Mouse (Mus musculus): ENCODE results near the gene Zdhhc23.

Gene Zdhhc23

GRCm38 (mm10) chr16:43979328-43980109 lies at the start of gene Zdhhc23:
Gene Zdhhc23 (minus strand): TSS chr16:43979791.
- DNase-seq (ENCODE audit: low spot score): no peak

DNA sequence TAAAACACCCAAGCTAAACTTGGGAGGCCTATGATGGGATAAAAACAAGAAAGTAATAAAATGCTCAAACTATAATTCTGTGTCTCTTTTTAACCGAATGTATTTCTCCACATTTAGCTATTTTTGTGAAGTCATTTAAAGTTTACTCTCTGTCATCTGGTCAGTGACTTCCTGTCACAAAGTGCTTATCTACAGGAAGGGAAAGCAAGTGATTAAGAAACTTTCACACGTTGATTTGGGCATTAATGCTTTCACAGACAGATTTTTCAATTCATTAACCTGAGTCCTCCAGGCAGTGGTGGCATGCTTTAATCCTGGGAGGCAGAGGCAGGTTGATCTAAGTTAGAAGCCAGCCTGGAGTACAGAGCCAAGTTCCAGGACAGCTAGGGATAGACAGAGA lies 49.7 kb upstream of the Zdhhc23 start:
- no peak for DNase-seq (ENCODE audit: low spot score)

DNA sequence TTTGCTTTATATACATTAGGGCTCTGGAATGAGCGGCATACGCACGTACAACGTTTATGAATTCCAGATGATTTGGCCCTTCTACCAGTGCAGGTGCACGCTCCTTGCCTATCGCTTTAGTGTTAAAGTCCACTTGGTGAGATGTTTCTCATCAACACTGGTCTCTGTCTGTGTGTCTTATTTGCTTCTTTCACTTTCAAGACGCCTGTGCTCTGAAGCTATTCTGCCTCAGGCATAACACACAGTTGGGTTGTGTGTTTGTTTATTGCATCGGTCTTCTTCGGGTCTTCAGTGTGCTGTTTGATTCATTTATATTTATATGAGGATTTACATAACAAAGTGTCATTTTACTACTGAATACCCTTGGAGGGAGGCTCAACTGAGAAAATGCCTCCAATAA lies 47.2 kb upstream of the Zdhhc23 start:
- DNase-seq (ENCODE audit: low spot score): no peak

- no peak for DNase-seq (ENCODE audit: low spot score)
Measured at GRCm38 (mm10) chr16:44026210-44026609, 46.6 kb upstream of the Zdhhc23 start.

DNA sequence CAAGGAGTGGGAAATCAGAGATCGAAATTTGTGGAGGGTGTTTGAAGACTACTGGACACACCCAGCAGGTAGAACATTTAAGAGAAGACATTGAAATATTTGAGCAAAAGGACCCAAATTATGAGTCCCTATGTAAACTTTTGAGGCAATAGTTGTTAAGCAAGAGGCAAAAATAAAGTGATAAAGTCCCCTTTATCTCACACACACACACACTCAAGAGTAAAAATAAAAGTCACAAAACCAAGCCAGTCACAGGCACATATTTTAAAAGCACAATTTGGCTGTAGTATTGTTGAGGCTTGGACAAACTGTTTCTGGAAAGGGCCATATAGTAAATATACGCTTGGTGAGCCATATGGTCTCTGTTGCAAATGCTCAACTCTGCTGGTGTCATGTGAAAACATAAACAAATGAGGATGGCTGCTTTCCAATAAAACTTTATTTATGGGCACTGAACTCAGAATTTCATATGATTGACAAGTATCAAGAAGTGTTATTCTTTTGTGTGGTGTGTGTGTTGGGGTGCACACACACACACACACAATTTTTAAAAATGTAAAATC lies 39.5 kb upstream of the Zdhhc23 start:
- no peak for DNase-seq (ENCODE audit: low spot score)

DNA sequence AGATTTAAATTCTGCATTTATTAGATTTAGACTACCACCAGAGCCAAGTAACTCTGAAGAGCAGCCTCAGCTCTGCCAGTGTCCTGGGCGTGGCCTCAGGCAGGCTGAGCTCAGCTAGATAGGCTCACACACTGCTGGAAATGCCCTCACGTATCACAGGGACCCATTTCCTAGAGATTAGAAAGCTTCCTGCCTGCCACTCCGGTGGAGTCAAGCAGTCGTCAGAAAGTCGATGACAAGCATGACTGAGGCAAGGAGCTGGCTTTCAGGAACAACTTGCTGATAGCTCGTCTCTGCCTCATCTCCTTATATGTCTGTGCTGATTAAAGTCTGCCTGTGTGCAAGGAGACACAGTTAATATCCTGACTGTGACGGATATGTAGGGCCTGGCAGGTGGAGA lies 38.8 kb upstream of the Zdhhc23 start:
- DNase-seq (ENCODE audit: low spot score): no peak

GRCm38 (mm10) chr16:44017707-44018106 lies 38.1 kb upstream of the Zdhhc23 start:
- DNase-seq (ENCODE audit: low spot score): no peak

- no peak for DNase-seq (ENCODE audit: low spot score)
Measured at GRCm38 (mm10) chr16:44016164-44016563, 36.6 kb upstream of the Zdhhc23 start.

GRCm38 (mm10) chr16:44015416-44016158 lies 36.0 kb upstream of the Zdhhc23 start:
- DNase-seq (ENCODE audit: low spot score): no peak

DNA sequence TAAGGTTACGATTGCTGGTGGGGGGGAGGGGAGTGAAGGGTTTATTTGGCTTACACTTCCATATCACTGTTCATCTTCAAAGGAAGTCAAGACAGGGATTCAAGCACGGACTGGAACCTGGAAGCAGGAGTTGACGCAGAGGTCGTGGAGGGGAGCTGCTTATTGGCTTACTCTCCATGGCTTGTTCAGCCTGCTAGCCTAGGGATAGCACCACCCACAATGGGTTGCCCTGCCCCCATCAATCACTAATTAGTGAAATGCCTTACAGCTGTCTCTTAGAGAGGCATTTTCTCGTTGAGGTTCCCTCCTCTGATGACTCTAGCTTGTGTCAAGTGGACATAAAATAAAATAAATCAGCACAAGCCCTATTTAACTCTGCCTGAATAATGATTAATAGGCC lies 31.4 kb upstream of the Zdhhc23 start:
- DNase-seq (ENCODE audit: low spot score): no peak

- peak; percentile 31 for DNase-seq (ENCODE audit: low spot score)
Measured at GRCm38 (mm10) chr16:44002086-44002485, 22.5 kb upstream of the Zdhhc23 start.

DNA sequence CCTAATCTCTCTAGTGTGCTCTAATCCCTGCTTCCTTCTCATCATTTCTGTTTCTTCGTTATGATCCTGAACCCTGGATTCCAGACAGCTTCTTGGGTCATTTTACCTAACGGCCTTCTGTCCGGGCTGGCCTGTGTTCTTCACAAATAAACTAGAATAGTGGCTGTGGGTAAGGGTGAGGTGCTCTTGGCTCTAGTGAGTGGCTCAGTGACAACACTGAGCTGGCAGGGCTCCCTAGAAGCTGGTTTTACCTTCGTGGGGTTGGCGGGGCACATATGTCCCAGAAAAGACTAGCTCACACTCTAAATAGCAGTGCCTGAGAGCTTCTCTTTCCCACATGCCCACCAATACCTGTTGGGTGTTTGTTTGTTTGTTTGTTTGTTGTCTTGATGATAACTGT lies 19.9 kb upstream of the Zdhhc23 start:
- DNase-seq (ENCODE audit: low spot score): peak; percentile 9

DNA sequence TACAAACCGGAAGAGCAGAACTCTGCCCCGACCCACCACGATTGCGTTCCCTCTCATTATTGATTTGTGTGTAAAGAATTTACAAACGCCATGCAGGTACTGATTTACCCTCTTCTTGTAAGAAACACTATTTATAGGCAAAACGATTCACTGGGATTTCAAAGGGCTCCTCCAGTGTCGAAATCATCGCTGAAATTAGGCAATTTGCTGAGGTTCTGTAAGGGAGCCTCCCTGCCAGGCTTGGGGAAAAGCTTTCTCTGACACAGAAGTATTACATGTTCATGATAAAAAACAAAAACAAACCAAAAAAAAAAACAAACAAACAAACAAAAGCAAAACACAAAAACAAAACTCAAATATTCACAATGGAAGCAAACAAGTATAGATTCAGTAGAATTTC lies 19.5 kb upstream of the Zdhhc23 start:
- DNase-seq (ENCODE audit: low spot score): peak; percentile 76

GRCm38 (mm10) chr16:43994623-43995022 lies 15.0 kb upstream of the Zdhhc23 start:
- no peak for DNase-seq (ENCODE audit: low spot score)

GRCm38 (mm10) chr16:43986299-43986698 lies 6.7 kb upstream of the Zdhhc23 start:
- DNase-seq (ENCODE audit: low spot score): no peak

- DNase-seq (ENCODE audit: low spot score): no peak
Measured at GRCm38 (mm10) chr16:43980110-43980609, 569 bp upstream of the Zdhhc23 start.

DNA sequence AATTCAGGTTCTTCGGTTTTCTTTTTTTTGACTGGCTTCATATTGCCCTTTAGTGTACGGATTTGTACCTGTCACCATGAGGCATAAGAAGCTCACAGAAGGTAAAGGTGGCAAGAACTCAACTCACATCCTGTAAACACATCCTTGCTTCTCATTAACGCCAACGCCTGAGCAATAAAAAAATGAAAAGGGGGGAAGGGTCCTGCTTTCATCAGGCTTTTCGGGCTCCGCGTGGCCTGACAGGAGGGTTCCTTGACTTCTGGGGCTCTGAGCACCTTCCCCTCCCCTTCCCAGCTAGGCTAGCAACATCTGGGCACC lies 622 bp downstream of the Zdhhc23 start:
- no peak for DNase-seq (ENCODE audit: low spot score)

DNA sequence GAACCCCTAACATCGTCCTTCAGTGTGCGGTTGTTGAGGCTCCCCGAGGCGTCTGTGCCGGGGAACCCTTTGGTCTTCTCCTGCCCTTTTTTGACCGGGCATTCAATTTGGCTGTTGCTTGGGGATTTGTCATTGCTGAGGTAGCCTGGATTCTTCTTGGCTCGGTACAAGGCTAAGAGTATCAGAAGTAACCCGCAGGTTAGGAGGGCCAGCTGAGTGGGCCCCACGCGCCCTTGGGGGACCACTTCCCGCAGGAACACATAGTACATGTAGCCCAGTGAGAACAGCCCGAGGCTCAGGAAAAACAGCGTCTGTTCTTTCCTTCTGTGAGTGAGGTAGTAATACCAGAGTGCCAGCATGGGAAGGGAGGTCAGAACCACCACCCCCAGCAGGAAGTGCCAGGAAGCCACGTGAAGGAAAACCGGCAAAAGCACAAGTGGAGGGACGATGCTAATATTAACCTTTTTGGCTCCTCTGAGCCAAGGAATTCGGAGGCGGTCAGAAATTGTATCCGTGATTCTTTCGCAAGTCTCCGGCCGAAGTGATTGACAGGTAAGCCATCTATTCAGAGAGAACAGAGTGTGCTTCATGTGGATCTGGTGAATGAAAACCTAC lies 5.9 kb downstream of the Zdhhc23 start:
- DNase-seq (ENCODE audit: low spot score): no peak

GRCm38 (mm10) chr16:43973147-43973546 lies 6.4 kb downstream of the Zdhhc23 start:
- DNase-seq (ENCODE audit: low spot score): no peak

DNA sequence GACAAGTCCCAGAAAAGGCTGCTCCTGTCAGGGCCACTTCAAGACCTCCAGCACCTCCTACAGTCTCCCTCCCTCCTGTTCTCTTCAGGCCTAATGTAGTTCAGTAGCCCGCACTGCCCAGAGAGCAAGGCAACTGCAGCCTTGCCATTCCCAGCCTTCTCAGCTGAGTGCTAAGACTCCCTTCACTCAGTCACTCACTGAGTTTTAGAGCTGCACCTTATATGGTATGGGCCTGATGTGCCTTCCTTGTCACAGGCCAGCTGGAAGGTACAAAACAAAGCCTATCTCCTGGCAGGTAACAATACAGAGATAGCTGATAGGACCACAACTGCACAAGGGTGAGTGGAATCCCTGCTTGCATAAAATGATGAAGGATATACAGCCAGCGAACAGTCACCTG lies 7.2 kb downstream of the Zdhhc23 start:
- DNase-seq (ENCODE audit: low spot score): no peak

- DNase-seq (ENCODE audit: low spot score): no peak
Measured at GRCm38 (mm10) chr16:43971741-43972140, 7.8 kb downstream of the Zdhhc23 start.

DNA sequence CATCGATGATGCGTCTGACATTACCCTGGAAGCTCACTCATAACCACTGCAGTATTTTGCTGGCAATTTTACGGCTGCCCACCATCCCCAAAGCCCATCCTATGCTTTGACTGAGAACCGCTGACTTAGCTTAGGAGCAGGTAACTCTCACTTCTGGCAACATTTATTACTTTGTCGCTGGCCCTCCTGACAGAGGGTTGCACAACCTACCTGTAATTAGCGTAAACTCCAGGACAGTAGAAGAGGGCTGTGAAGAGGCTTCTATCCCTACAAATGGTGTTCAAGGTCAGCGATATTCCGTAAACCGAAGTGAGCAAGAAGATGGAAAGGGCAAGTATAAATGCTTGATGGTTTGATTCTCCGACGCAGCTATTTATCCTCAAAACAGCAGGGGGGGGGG lies 8.4 kb downstream of the Zdhhc23 start:
- DNase-seq (ENCODE audit: low spot score): no peak

GRCm38 (mm10) chr16:43970426-43970825 lies 9.2 kb downstream of the Zdhhc23 start:
- no peak for DNase-seq (ENCODE audit: low spot score)
